Mouse (Mus musculus) olfactory bulb, adult 2 months (tissue): ENCODE data around the gene Kcnq1.

Experiments used
- CTCF ChIP-seq: fragments of 200-500 bp; IDR thresholded peaks from 2 replicates; pipeline ENCODE4 v1.5.1; 2012; ENCODE audit warnings: low read depth, mild to moderate bottlenecking, low read length, moderate library complexity; ENCODE audit not compliant: insufficient read depth
- POLR2A ChIP-seq: fragments of 200-500 bp; IDR thresholded peaks from 2 replicates; pipeline ENCODE4 v1.6.1; 2012; ENCODE audit warnings: mild to moderate bottlenecking, low read depth, low read length, moderate library complexity; ENCODE audit not compliant: insufficient read depth

DNA sequence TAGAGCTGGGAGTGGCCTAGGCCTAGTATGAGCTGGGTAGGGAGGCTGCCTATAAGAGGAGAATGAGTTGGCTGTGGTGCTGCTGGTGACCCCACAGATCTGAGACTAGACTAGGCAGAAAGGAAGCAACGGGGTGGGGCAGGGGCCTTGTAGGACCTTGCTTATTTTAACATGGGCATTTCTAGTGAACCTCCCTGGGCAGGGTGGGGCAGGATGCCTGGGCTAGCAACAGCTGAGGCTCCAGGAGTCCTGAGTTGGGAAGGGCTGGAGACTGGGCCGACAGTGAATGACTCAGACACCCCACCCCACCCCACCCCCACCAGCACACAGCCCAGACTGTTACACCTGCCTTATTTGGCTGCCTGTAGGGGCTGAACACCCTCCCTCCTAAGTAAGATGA lies 43.5 kb upstream of the Kcnq1 start:
- TF ChIP-seq POLR2A, result no peak
- no peak for TF ChIP-seq CTCF
